Mouse (Mus musculus) liver, embryonic 14.5 days (tissue): Measurements from ENCODE around the gene Shbg. TPM values are rescaled to one million over a fixed set of nuclear protein-coding genes. Genes with fewer than 3 reads are reported as not detected.

Source experiments
- ATAC-seq: fragments of 200-750 bp; cut with Nextera tagmentation; 2 replicates; pipeline ENCODE4 v1.8.0; 2017; ENCODE audit warnings: moderate number of reproducible peaks, mild to moderate bottlenecking, moderate library complexity; ENCODE audit not compliant: insufficient read depth
- DNase-seq, 3 experiments: peaks; one replicate each; pipeline ENCODE4 v3.0.0-alpha.2; 2012 to 2013; ENCODE audit warnings: low read depth in 3 of 3, low spot score in 3 of 3
- H3K27ac ChIP-seq: fragments of 300-500 bp; sonication (generic); 2 replicates; pipeline ENCODE4 v1.5.1; 2014; ENCODE audit warnings: moderate library complexity, mild to moderate bottlenecking, control low read depth, inconsistent platforms
- H3K27me3 ChIP-seq: fragments of 300-500 bp; sonication (generic); 2 replicates; pipeline ENCODE4 v1.6.1; 2014; ENCODE audit warnings: mild to moderate bottlenecking, low read length, moderate library complexity; ENCODE audit not compliant: control insufficient read depth, insufficient read depth
- H3K36me3 ChIP-seq: fragments of 300-500 bp; sonication (generic); replicated peaks from 2 replicates; pipeline ENCODE4 v1.6.1; 2014; ENCODE audit warnings: low read depth; ENCODE audit not compliant: control insufficient read depth, insufficient read depth
- H3K4me1 ChIP-seq, 2 experiments: fragments of 200-500 bp in 1 of 2; fragments of 300-500 bp in 1 of 2; sonication (generic) in 1 of 2; replicated peaks; 2 replicates each; pipeline ENCODE4 v1.6.1; 2012 to 2014; ENCODE audit warnings: antibody characterized with exemption in 1 of 2, inconsistent platforms in 1 of 2, low read length in 1 of 2; ENCODE audit not compliant: control insufficient read depth in 2 of 2, insufficient read depth in 2 of 2
- H3K4me2 ChIP-seq: fragments of 300-500 bp; sonication (generic); 2 replicates; pipeline ENCODE4 v1.6.1; 2014; ENCODE audit warnings: low read depth, mild to moderate bottlenecking, control low read depth, moderate library complexity
- H3K4me3 ChIP-seq, 2 experiments: fragments of 200-500 bp in 1 of 2; fragments of 300-500 bp in 1 of 2; sonication (generic) in 1 of 2; 2 replicates each; pipeline ENCODE4 v1.5.1; 2012 to 2014; ENCODE audit warnings: low read depth in 2 of 2, low read length in 2 of 2, mild to moderate bottlenecking in 2 of 2, control low read depth in 1 of 2, inconsistent platforms in 1 of 2, moderate library complexity in 1 of 2; ENCODE audit not compliant: insufficient read depth in 1 of 2
- H3K9ac ChIP-seq: fragments of 300-500 bp; sonication (generic); replicated peaks from 2 replicates; pipeline ENCODE4 v1.6.1; 2014; ENCODE audit warnings: mild to moderate bottlenecking, control low read depth, moderate library complexity
- H3K9me3 ChIP-seq: fragments of 300-500 bp; sonication (generic); 2 replicates; pipeline ENCODE4 v1.6.1; 2016; ENCODE audit warnings: low read length, mixed read lengths; ENCODE audit not compliant: control insufficient read depth
- CTCF ChIP-seq: IDR thresholded peaks from 2 replicates; pipeline ENCODE4 v1.5.1; 2016; ENCODE audit warnings: antibody characterized with exemption, low read depth, control low read depth
- EP300 ChIP-seq: IDR thresholded peaks from 2 replicates; pipeline ENCODE4 v1.6.1; 2016; ENCODE audit warnings: antibody characterized with exemption, low read depth
- WGBS: fragments of 180-500 bp; shearing (Covaris S2); extraction: QIAGEN DNeasy Blood & Tissue Kit; methylation state at CpG from one replicate; pipeline ENCODE4 v1.1.7; 2014; ENCODE audit not compliant: insufficient replicate concordance; 5-methylcytosine and 5-hydroxymethylcytosine counted together
- polyA plus RNA-seq, 2 experiments: library from polyadenylated mRNA; depleted of rRNA in 1 of 2; stranded (reverse) in 1 of 2; unstranded in 1 of 2; fragments of >200 nt; fragmentation: Nextera tagmentation in 1 of 2; extraction: Ambion mirVana in 1 of 2; gene quantifications; 2 replicates each; pipeline versions ENCODE4 v1.2.1 to v1.2.3; 2012 to 2014

Gene Shbg
- polyA plus RNA-seq, 2 experiments: 21.4 to 28.4 TPM

- Histone ChIP-seq H3K4me2 (peak overlapping the region; percentile 84), H3K4me3 (peak overlapping the region; percentile 34 to 89), H3K4me1 (peaks cover 41 to 55% of the 10 kb centered on the region in 2 experiments), H3K9ac (peak overlapping the region; percentile 94), H3K27ac (peak overlapping the region; percentile 97), H3K36me3 (peaks cover 7% of the 10 kb centered on the region), H3K9me3 (no peaks in the 10 kb centered on the region), H3K27me3 (no peaks in the 10 kb centered on the region)
- no peak for TF ChIP-seq CTCF
- TF ChIP-seq EP300: no peak
- ATAC-seq: no peak
- no peak for DNase-seq
- WGBS: 45% methylated on average over 9 of the region's 9 CpGs
Measured at GRCm38 (mm10) chr11:69582230-69582805, 35.4 kb downstream of the Shbg start.

GRCm38 (mm10) chr11:69581814-69582213 is 35.9 kb downstream of the Shbg start:
- 0 out of 2 replicates have a peak, but pooled peaks have one; percentile 0 for TF ChIP-seq CTCF
- TF ChIP-seq EP300: no peak

GRCm38 (mm10) chr11:69581147-69581688 is 36.5 kb downstream of the Shbg start:
- H3K9ac ChIP-seq: peak overlapping the region; percentile 94
- H3K4me2 ChIP-seq: peak overlapping the region; percentile 84
- TF ChIP-seq EP300 (peak; percentile 52; the same call in 1 of the 2 replicates), CTCF (0 out of 2 replicates have a peak, but pooled peaks have one; percentile 12)
- no peaks in the 10 kb centered on the region for H3K27me3 ChIP-seq
- H3K4me1 ChIP-seq: peaks cover 48 to 60% of the 10 kb centered on the region in 2 experiments
- DNase-seq (peak; percentile 90 to 91 (median 91)), ATAC-seq (peak; percentile 81)
- peak overlapping the region; percentile 89 to 100 for H3K4me3 ChIP-seq
- H3K27ac ChIP-seq: peak overlapping the region; percentile 97
- peaks cover 8% of the 10 kb centered on the region for H3K36me3 ChIP-seq
- WGBS: under 1% methylated on average over 36 of the region's 36 CpGs
- H3K9me3 ChIP-seq: no peaks in the 10 kb centered on the region

More at GRCm38 (mm10) chr11:69581814-69582213, 35.9 kb downstream of the Shbg start:
- DNase-seq: no peak
- Histone ChIP-seq H3K36me3 (peaks cover 8% of the 10 kb centered on the region), H3K27me3 (no peaks in the 10 kb centered on the region), H3K4me3 (peak overlapping the region; percentile 89 to 100), H3K4me1 (peaks cover 46 to 60% of the 10 kb centered on the region in 2 experiments), H3K9me3 (no peaks in the 10 kb centered on the region), H3K27ac (peak overlapping the region; percentile 97), H3K9ac (peak overlapping the region; percentile 94), H3K4me2 (peak overlapping the region; percentile 84)
- under 1% methylated on average over 8 of the region's 8 CpGs for WGBS
- no peak for ATAC-seq

- Histone ChIP-seq H3K4me1 (peaks cover 48 to 60% of the 10 kb centered on the region in 2 experiments), H3K27me3 (no peaks in the 10 kb centered on the region), H3K9ac (peak overlapping the region; percentile 94), H3K27ac (peak overlapping the region; percentile 97), H3K4me3 (peak overlapping the region; percentile 89 to 100), H3K9me3 (no peaks in the 10 kb centered on the region), H3K36me3 (peaks cover 8% of the 10 kb centered on the region), H3K4me2 (peak overlapping the region; percentile 84)
- no peak for TF ChIP-seq EP300
- under 1% methylated on average over 25 of the region's 25 CpGs for WGBS
- no peak for ATAC-seq
- DNase-seq: no peak
Measured at GRCm38 (mm10) chr11:69580572-69581146, 37.0 kb downstream of the Shbg start.

- ATAC-seq: peak; percentile 53
- Histone ChIP-seq H3K4me3 (peak within 1 kb of the TSS; percentile 89 to 100), H3K27me3 (no peaks in the 10 kb centered on the region), H3K4me1 (peaks cover 43 to 57% of the 10 kb centered on the region in 2 experiments), H3K36me3 (peaks cover 8% of the 10 kb centered on the region), H3K27ac (peak within 1 kb of the TSS; percentile 97), H3K9ac (peak within 1 kb of the TSS; percentile 94), H3K9me3 (no peaks in the 10 kb centered on the region), H3K4me2 (peak within 1 kb of the TSS; percentile 89)
- peak; percentile 88 to 94 (median 89) for DNase-seq
- TF ChIP-seq CTCF: peak; percentile 28; the same call in 1 of the 2 replicates
- TF ChIP-seq EP300: no peak
- 0% methylated on average over 13 of the region's 13 CpGs for WGBS
Measured at GRCm38 (mm10) chr11:69580091-69580514, 37.6 kb downstream of the Shbg start, which contains the start of the genes Wrap53 and Trp53. Wrap53 (minus strand) TSS chr11:69580255. Trp53 (plus strand) TSS chr11:69580359.
